Mouse (Mus musculus) lung, adult 10 weeks (tissue): Measurements from ENCODE around the gene 4933425L06Rik. TPM values are rescaled to one million over a fixed set of nuclear protein-coding genes. Genes with fewer than 3 reads are reported as not detected.

Experiments
- polyA plus RNA-seq: library from polyadenylated mRNA; stranded (reverse); fragments of 350-450 nt; fragmentation: Illumina TruSeq; extraction: RNeasy Lipid Tissue Mini Kit (QIAGEN cat#74804); gene quantifications from one replicate; pipeline ENCODE4 v1.2.3, GENCODE M21; 2014; ENCODE audit warnings: low read depth, low replicate concordance; ENCODE audit not compliant: insufficient read depth

The 4933425L06Rik gene
- polyA plus RNA-seq, result not detected

GRCm38 (mm10) chr13:105081862-105082261 is at the start of gene 4933425L06Rik:
4933425L06Rik (plus strand) TSS chr13:105082122.

GRCm38 (mm10) chr13:105054181-105054940 is 27.6 kb upstream of the 4933425L06Rik start, which contains the start of gene Rgs7bp:
Rgs7bp (minus strand) TSS chr13:105054930.

Other genes starting within 250 kb of the 4933425L06Rik start
- gene Shisal2b, start 218.2 kb upstream of the 4933425L06Rik start, polyA plus RNA-seq, result not detected
- 0.75 TPM for gene Rgs7bp, start 27.2 kb upstream of the 4933425L06Rik start, polyA plus RNA-seq
- gene Rnf180, start 212.7 kb downstream of the 4933425L06Rik start, polyA plus RNA-seq, result 1.5 TPM